Mouse (Mus musculus) granulocyte monocyte progenitor cell, adult 5-6 weeks (primary cell): Measurements from ENCODE around the gene Ptpn18. TPM values are rescaled to one million over a fixed set of nuclear protein-coding genes. Genes with fewer than 3 reads are reported as not detected.

Experiments used
- ATAC-seq: replicated peaks from 2 replicates; pipeline ENCODE4 v1.8.0; 2016; ENCODE audit warnings: mild to moderate bottlenecking, moderate TSS enrichment, inconsistent platforms; ENCODE audit not compliant: poor library complexity, severe bottlenecking
- total RNA-seq, 2 experiments: library from RNA; stranded (forward) in 1 of 2; stranded (reverse) in 1 of 2; fragments of 200-712, 200-1000 nt in 1 of 2; fragments of >200 nt in 1 of 2; fragmentation: Nextera tagmentation in 1 of 2; gene quantifications; 2 replicates each; pipeline ENCODE4 v1.2.3; 2014 to 2017

Gene Ptpn18
- total RNA-seq, 2 experiments from 2014 or later, result 46.9 to 344 TPM

DNA sequence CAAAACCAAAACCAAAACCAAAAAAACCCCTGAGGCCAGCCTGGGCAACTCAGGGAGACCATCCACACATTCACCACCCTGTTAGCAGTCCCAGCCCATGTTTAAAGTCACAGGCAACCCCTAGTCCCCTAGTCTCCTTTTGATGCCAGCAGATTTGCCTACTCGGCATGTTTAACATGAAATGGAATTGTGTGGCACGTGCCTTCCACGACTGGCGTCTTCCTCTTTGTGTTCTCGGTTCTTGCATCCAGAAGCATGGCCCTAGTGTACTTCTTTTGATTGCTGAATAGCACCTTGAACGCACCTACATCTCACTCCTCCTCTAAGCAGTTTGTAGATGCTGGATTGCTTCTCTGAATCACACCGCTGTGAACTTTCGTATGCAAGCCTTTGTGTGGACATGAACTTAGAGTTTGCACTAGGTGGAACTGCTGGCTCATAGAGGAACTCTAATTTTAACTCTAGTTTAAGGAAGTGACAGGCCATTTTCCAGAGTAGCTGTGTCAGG, 4.8 kb downstream of the Ptpn18 start:
- peak; percentile 29 for ATAC-seq

- 0 out of 2 replicates have a peak, but pooled peaks have one; percentile 1 for ATAC-seq
Observed at GRCm38 (mm10) chr1:34465445-34465844, 5.9 kb downstream of the Ptpn18 start.

DNA sequence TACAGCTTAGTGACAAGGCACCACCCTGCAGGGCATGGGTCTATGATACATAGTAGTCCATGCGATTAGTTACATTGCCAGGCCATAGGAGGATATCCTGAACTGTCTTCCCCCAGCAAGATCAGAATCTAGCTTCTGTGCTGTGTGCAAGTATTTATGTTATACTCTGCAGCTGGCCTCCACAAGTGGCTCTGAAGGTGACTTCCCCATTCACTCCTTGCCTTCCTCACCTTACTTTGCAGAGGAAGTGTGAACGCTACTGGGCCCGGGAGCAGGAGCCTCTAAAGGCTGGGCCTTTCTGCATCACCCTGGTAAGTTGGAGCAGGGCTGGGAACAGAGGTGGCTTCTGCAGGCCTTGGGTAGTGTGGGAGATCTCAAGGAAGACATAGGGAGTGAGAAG, 8.5 kb downstream of the Ptpn18 start:
- peak; percentile 35 for ATAC-seq

GRCm38 (mm10) chr1:34468500-34468899, 8.9 kb downstream of the Ptpn18 start:
- ATAC-seq, result peak; percentile 8; the same call in 1 of the 2 replicates

DNA sequence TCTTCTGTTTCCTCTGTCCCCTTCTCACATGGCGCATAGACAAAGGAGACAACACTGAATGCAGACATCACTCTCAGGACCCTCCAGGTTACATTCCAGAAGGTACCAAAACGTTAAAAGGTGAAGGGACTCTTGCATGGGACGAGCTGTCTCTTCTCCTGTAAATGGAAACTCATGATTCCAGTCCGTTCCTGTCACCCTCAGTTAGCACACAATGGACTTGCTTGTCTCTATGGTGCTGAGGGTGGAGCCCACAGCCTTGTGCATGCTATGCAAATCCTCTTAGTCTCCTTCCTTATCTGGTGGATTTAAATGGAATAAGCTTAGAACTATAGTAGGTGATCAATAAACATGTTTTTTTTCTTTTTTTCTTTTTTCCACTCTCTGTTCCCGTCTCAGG, 10.2 kb downstream of the Ptpn18 start:
- no peak for ATAC-seq

DNA sequence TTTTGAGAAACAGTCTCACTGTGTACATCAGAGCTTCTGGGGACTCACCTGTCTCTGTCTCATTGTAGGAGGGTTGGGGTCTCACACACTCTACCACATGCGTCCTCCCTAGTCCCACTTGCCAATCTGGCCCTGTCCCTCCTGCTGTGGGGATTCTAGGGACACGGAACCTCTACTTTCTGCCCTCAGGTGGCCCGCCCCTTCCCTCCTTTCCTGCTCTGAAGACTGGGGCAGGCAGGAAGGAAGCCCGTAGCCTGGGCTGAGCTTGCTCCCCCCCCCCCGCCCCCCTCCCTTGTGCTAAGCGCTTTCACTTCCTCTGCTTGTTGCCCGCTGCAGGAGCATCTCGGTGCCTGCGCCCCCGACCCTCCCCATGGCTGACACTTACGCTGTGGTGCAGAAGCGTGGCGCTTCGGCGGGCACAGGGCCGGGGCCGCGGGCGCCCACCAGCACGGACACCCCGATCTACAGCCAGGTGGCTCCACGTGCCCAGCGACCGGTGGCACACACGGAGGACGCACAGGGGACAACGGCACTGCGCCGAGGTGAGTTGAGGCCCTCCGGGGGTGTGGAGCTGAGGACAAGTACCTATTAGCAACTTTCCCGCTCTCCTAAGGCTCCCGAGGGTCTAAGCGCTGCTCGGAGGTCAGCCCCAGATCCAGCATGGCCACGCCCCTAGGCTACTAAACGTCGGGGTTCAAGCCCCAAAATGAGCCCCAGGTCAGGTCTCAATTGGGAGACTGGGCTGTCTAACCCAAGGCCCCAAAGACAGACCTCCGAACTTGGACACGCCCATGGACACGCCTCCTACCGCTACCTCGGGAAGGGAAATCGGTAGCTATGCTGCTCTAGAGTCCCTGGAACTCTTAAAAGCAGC, 13.1 kb downstream of the Ptpn18 start:
- ATAC-seq, result peak; percentile 71

GRCm38 (mm10) chr1:34478891-34479655, 19.5 kb downstream of the Ptpn18 start:
- ATAC-seq, result peak; percentile 21

GRCm38 (mm10) chr1:34480801-34481200, 21.2 kb downstream of the Ptpn18 start:
- peak; percentile 28 for ATAC-seq

DNA sequence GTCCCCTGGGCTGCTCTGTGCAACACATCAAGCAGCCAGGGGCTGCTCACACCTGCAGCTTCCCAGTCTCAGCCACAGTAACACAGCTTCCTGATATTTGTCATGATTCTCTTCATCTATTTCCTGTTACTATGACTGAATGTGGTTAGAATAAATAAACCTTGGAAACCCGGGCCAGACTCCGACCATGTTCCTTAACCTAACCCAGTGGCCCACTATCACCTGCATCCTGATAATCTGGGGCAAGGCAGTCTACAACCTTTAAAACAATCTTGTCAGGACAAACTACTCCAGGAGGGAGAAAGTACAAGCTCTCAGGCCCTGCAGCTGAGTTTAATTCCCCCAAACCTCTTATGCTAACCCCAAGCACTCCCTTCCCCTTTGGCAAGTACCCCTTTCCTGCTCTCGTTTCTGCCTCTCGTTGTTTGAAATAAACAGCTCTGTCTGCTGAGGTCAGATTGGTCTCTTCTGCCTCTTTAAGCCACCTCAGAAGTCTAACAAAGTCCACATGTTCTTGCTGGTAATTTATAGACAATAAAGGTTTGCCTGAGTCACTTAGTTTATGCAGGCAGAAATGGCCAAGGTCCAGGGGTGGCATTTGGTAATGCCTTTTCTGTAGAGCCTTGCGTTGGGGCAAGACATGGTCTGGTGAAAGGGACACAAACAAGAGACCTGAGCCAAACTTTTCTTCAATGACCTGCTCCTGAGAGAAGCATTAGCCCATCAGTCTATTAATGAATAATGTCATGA, 22.5 kb downstream of the Ptpn18 start:
- peak; percentile 16 for ATAC-seq

DNA sequence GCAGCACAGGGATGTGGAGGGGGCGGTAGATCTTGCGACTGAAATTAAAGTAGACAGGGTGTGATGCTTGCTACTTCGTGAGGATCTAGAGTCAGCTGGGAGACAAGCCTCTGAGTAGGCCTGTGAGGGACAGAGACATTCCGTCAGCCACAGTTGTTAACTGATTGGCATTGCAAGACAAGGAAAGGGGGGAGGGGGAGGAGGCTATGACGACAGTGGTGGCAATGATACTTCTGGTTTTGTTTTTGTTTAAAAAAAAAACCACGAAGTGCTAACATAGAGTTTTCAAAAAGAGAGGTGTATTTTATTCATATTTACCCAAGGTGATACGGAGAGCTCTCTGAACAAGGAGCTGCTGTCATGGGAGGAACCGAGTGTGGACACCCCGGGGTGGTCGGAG, 24.9 kb downstream of the Ptpn18 start:
- peak; percentile 57 for ATAC-seq

- ATAC-seq, result peak; percentile 71
Observed at GRCm38 (mm10) chr1:34485461-34486188, 26.1 kb downstream of the Ptpn18 start.

DNA sequence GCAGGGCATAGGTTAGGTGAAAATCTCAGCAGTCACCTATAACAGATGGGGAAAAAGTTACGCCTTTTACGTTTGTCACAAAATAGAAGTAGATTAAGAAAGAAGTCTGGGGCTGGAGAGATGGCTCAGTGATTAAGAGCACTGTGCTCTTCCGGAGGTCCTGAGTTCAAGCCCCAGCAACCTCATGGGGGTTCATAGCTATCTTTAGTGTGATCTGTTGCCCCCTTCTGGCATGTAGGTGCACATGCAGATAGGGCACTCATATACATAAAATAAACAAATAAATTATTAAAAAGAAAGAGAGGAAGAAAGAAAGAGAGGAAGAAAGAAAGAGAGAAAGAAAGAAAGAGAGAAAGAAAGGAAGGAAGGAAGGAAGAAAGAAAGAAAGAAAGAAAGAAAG, 27.8 kb downstream of the Ptpn18 start:
- no peak for ATAC-seq

DNA sequence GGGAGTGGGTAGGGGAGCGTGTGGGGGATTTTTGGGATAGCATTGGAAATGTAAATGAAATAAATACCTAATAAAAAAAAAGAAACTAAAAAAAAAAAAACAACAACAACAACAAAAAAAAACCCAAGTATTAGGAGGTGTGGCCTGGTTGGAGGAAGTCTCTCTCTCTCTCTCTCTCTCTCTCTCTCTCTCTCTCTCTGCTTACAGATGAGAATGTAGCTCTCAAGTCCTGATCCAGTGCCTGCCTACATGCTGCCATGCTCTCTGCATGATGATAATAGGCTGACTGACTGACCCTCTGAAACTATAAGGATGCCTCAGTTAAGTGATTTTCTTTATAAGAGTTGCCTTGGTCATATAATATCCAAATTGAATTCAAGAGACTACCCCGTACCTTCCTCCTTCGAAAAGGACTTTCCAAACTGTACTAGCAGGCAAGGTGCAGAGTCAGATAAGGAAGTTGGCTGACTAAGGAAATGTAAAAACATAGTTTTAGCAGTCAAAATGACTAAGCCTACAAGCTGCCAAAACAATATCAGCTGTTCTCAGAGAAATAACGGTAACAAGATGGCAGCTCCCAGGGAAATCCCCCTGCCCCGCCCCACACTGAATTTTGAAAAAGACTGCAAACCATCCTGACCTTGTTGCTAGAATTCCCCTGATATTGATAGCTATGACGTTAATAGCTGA, 30.4 kb downstream of the Ptpn18 start:
- ATAC-seq, result no peak

- no peak for ATAC-seq
Observed at GRCm38 (mm10) chr1:34491480-34491879, 31.9 kb downstream of the Ptpn18 start.

DNA sequence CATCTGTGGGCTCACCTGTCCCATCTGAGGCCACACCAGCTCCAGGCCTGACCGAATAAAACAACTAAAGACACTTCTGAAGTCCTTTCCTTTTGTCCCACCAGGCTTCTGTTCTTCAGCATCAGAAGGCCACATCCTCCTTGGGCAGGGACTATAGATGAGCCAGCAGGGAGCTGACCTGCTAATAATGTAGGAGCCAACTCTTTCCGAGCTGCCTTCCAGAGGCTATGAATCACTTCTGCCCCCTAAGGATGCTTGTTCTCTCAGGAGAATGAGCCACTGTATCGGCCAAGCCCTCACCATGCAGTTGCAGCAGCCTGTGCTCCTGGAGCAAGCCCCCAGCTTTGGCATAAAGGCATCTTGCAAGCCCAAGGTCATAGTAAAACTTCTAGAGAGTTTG, 43.4 kb downstream of the Ptpn18 start:
- no peak for ATAC-seq

DNA sequence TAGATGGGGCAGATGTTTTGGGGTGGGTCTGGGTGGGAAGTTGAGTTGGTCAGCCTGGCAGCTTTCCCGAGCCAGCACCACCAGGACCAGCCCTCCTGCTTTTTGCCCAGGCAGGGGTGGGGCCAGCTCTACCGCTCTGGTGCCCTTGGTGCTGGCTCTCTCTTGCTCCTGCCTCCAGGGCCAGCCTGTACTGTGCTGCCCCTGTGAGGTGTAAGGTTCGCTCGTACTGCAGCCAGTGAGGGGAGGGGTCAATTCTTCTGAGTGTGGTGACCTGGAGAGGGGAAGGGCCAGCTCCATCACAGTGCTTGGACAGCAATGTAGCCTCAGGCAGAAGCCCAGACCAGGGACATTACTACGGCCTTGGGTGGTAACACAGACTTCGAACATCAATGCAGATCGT, 45.7 kb downstream of the Ptpn18 start:
- ATAC-seq, result no peak

DNA sequence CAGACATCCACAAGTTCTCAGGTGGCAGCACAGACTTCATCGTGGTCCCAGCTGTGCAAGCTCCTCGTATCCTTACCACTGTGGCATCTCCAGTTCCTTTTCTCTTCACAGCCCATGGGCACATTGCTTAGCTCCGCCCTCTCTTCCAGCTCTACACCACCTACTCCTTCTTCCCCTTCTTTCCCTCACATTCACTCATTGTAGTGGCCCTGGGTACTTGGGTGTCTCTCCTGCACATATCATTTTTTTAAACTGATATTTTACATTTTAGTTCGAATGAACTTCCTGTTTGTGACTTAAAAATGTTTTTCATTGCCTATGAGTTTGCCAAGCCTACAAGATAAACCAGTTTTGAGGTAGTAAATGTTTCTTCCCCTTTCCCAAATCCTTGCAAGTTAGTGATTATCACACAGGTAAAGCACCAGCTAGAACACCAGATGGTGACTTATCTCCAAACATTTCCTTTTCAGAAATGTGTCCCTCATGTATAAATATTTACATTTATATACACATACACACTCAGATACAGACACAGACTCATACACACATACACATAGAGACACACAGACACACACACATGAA, 46.5 kb downstream of the Ptpn18 start:
- ATAC-seq, result peak; percentile 73

DNA sequence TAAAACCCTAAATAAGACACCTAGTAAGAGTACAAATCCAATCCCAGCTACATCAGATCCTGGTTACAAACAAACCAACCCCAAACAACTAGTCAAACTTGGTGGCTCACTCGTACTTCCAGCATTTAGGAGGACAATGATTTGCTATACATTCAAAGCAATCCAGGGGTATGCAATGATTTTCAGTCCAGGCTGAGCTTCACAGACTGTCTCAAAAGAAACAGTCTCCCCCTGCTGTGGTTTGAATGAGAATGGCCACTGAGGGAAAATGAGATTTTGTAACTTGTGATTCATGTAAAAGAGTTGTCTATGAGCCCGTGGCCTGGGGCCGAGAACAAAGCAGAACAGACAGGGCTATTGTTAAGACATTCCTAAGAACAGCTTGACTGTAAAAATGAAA, 48.4 kb downstream of the Ptpn18 start:
- no peak for ATAC-seq

- peak; percentile 73 for ATAC-seq
Observed at GRCm38 (mm10) chr1:34510575-34510981, 51.0 kb downstream of the Ptpn18 start.
